Mouse (Mus musculus) adrenal gland, postnatal 25 days (tissue): ENCODE measurements at regions not wholly inside any gene's neighbourhood (a gene's known extent, or its start where the extent isn't known, plus 50 kb on each side); places are given as distances from the start of the nearest gene placed in this dataset.

Source experiments
- DNase-seq: peaks from one replicate; pipeline ENCODE4 v3.0.0; 2021; ENCODE audit warnings: mixed read lengths

GRCm38 (mm10) chr4:105327711-105328471 is 170.7 kb downstream of the Plpp3 start:
- no peak for DNase-seq

GRCm38 (mm10) chr4:105328776-105329175 is 171.6 kb downstream of the Plpp3 start:
- DNase-seq: peak; percentile 39

GRCm38 (mm10) chr4:105332081-105332480 is 174.9 kb downstream of the Plpp3 start:
- no peak for DNase-seq

GRCm38 (mm10) chr4:105335872-105336271 is 178.7 kb downstream of the Plpp3 start:
- DNase-seq: no peak

GRCm38 (mm10) chr4:105336557-105336956 is 179.4 kb downstream of the Plpp3 start:
- DNase-seq: no peak

GRCm38 (mm10) chr4:105338131-105338530 is 181.0 kb downstream of the Plpp3 start:
- no peak for DNase-seq

- no peak for DNase-seq
Measured at GRCm38 (mm10) chr4:105338861-105339260, 181.7 kb downstream of the Plpp3 start.

- no peak for DNase-seq
Measured at GRCm38 (mm10) chr4:105341274-105341673, 184.1 kb downstream of the Plpp3 start.

- no peak for DNase-seq
Measured at GRCm38 (mm10) chr4:105346846-105347245, 189.7 kb downstream of the Plpp3 start.

GRCm38 (mm10) chr4:105347911-105348310 is 190.8 kb downstream of the Plpp3 start:
- no peak for DNase-seq

GRCm38 (mm10) chr4:105349316-105350207 is 192.4 kb downstream of the Plpp3 start:
- DNase-seq: no peak

- peak; percentile 28 for DNase-seq
Measured at GRCm38 (mm10) chr4:105352342-105352741, 195.2 kb downstream of the Plpp3 start.

GRCm38 (mm10) chr4:105352953-105353352 is 195.8 kb downstream of the Plpp3 start:
- no peak for DNase-seq

GRCm38 (mm10) chr4:105354097-105354496 is 196.9 kb downstream of the Plpp3 start:
- DNase-seq: no peak

- DNase-seq: no peak
Measured at GRCm38 (mm10) chr4:105356616-105357015, 199.5 kb downstream of the Plpp3 start.

GRCm38 (mm10) chr4:105358725-105359124 is 201.6 kb downstream of the Plpp3 start:
- DNase-seq: peak; percentile 15

- DNase-seq: peak; percentile 11
Measured at GRCm38 (mm10) chr4:105364496-105364895, 207.3 kb downstream of the Plpp3 start.

- DNase-seq: no peak
Measured at GRCm38 (mm10) chr4:105365076-105365475, 207.9 kb downstream of the Plpp3 start.

- DNase-seq: no peak
Measured at GRCm38 (mm10) chr4:105376591-105376990, 219.4 kb downstream of the Plpp3 start.

- no peak for DNase-seq
Measured at GRCm38 (mm10) chr4:105377469-105378187, 220.5 kb downstream of the Plpp3 start.

GRCm38 (mm10) chr4:105384826-105385225 is 227.7 kb downstream of the Plpp3 start:
- no peak for DNase-seq

GRCm38 (mm10) chr4:105385481-105385880 is 228.3 kb downstream of the Plpp3 start:
- DNase-seq: no peak

GRCm38 (mm10) chr4:105390378-105390777 is 233.2 kb downstream of the Plpp3 start:
- no peak for DNase-seq
